Mouse (Mus musculus) left cerebral cortex, adult 8-10 months (tissue): ENCODE measurements at regions not wholly inside any gene's neighbourhood (a gene's known extent, or its start where the extent isn't known, plus 50 kb on each side); places are given as distances from the start of the nearest gene placed in this dataset.

Experiments used
- DNase-seq, 2 experiments: peaks; one replicate each; pipeline ENCODE4 v3.0.0; 2022; ENCODE audit warnings: low spot score in 2 of 2

DNA sequence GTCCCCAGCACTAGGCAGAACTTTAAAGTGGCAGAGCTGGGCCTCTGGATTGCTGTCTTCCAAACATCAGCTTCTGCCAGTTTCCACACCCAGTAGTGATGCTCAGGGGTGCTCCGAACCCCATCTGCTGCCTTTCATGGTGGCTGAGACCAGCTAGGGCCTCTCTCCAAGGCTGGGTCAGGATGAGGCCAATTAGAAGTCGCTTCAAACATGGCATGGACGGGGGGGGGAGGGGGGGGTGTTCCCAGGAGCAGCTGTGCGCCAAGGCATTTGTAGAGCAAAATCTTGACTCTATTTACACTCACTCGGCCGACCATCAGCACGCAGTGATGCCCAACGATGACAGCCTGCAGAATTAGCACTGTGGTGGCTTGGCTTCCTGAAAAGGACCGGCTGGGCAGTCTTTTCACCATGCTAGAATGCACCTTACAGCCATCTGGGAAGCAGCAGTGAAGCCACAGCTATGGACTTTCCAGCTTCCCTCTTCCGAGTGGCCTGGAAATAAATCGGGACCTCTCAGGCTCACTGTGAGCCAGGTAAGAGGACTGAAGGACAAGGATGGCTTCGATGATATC lies 73.7 kb upstream of the Msx1 start:
- no peak for DNase-seq

GRCm38 (mm10) chr5:37897501-37897900 lies 73.1 kb upstream of the Msx1 start:
- DNase-seq, result no peak

GRCm38 (mm10) chr5:37895441-37896336 lies 71.3 kb upstream of the Msx1 start:
- DNase-seq, result peak in 1 of 2 experiments; percentile 10

DNA sequence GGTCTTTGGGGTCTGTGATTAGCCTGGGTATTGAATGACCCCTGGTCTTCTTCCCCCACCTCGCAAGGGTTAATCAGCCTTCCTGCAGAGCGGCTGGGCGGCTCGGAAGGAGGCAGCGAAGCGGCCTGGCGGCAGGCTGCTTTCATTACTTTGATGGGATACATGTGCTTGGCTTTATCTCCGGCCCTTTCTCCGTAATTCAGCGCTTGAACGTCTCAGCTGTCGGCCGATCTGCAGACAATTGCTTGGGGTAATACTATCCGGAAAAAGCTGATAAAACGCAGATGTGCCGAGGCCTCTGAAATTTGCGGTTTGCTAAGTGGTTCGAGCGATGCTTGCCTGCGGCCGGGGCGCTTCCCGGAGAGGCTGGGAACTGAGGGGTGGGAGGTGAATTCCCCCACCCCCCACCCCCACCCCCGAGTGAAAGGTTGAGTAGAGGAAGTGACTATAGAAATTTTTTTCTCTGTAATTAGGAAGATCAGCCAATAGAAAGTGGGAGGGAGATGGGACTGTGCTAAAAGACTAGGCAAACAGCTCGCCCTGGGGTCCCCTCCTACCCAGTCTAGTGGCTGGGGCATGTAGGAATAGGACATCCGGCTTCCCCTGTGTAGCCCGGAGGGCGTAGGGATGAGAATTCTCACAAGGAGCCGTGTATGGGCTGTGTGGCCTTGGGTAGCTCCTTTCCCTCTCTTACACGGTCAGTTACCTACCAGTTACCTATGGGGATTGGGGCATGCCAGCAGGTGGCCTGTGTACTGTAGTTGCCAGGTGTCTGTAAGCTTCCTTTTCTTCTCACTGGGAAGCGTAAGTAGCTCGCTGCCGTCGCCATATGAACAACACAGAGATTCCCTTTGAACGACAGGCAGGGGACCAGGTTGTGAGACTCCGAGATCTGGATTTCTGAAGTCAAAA lies 69.5 kb upstream of the Msx1 start:
- DNase-seq, result no peak

DNA sequence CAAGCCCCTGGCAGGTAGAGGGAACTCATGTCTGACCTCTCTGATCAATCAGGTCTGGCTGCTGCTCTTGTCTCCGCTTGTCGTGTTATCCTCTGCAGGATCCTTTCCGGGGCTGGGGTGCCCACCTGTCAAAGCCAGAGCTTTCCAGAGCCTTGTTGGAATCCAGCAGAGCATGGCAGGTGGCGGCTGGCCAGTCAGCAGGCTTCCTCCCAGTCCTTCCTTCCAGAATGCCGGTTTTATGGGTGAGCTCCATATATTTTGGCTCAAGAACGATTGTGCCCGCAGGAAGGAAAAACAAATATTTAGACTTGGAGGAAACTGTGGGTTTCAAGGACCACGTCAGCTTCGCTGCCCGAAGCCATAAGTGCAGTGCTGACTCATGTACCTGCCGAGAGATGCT lies 66.3 kb upstream of the Msx1 start:
- no peak for DNase-seq

DNA sequence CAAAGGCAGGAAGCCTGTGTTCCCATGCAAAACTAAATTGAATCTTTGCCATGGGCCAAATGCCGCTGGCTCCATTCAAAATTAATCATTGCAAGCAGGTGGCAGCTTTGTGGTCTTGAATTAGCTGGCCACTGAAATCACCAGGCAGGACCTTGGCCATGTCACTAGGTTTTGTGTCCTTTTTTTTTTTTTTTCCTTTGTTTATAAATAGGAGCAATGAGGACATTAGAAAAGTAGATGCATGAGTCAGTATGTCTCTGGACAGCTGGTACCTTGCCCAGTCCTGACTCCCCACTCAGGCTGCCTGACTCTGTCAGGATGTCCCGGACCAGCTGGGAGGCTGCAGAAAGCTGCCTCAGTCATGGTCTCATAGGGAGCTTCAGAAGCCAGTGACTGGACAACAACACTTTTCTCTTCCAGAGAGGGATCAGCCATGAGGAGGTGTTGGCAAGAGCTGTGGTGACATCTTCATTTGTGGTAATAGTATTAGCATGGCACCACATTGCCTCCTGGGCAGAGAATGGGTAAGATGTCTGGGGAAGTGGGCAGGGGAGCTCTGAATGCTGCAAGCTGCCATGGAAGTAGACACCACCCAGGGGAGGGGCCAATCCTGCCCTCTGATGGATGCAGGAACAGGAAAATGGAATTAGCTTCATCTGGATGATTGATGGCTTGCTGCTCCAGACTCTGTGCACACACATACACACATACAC lies 55.4 kb upstream of the Msx1 start:
- no peak for DNase-seq

GRCm38 (mm10) chr5:37876240-37876639 lies 51.9 kb upstream of the Msx1 start:
- no peak for DNase-seq

DNA sequence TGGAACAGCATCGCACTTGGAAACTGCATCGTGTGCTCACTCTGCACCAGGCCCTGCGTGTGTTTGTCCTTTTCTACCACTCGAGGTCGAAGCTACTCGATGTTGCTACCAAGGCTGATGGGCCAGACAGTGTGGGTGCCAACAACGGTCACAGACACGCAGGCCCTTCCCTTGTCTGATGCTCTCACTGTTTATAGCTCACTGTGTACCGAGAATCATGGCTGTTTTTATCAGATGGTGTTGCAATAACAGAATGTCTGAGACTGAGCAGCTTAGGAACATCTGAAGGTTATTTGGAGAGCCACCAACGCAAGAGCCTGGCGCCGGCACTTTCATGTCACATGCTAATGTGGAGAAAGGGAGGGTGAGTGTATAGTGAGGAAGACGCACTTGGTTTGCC lies 51.1 kb upstream of the Msx1 start:
- DNase-seq, result no peak

DNA sequence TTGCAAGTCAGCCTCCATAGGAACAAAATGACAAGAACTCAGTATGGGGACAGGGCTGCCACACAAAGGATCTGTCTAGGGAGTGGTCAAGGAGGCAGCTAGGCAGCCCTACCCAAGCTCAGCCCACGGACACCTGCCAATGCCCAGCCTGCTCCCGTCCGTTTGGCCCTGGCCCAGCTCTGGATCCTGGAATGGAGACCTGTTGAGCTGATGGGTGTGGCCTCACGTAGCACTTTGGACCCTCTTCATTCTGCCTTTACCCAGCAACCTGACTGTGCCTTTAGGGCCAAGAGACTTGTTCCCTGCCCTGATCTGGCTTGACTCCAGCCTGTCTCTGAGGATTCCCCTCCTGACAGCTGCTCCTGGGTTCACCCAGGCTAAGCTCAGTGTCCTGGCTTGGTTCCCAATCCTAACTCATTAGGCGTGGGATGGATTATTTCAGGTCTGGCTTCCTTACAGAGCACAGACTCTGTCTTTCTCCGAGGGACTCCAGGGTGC lies 50.5 kb upstream of the Msx1 start:
- no peak for DNase-seq
